Mouse (Mus musculus): ENCODE results near the gene Laptm5. TPM values are rescaled to one million over a fixed set of nuclear protein-coding genes. Genes with fewer than 3 reads are reported as not detected.

The Laptm5 gene
- polyA plus RNA-seq, 1 experiment from 2014 or later, result 25.9 TPM

DNA sequence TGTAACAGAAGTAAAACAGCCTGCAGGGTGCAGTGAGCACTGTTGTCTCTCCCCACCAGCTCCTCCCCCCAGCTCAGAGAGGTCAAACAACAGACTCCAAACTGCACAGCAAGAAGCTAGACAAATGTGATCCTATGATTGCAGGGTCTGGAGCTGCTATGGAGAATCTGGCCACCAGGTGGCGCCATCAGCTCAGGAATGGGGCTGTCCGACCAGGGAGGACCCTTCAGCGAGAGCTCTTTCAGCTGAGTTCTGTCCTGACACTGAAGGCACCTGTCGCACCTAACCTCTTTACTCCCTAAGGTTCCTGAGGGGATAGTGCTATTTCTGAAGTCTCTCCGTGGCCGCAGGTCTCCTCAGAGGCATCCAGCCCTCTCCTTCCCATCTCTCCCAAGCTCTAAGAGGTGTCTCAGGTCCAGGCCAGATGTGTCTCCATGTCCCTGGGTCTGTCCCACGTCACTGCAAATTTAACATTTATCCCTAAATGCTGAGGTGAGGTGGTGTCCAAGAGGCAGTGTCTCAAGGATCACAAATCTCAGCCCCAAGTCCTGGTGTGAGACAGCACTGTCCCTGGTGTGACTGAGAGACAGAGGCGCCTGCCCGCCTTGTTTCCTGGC is 47.3 kb downstream of the Laptm5 start:
- H3K27ac ChIP-seq (replicated peaks), result no peak overlapping the region

GRCm38 (mm10) chr4:130971278-130971677 is 58.4 kb downstream of the Laptm5 start:
- H3K36me3 ChIP-seq, result no peaks in the 10 kb centered on the region
- H3K27ac ChIP-seq (replicated peaks), result no peak overlapping the region
- 0 out of 2 replicates have a peak, but pooled peaks cover 6% of the 10 kb centered on the region for H3K4me1 ChIP-seq
- no peak overlapping the region for H3K4me3 ChIP-seq
- no peak overlapping the region for H3K9ac ChIP-seq
- H3K27me3 ChIP-seq (replicated peaks), result peaks cover 19% of the 10 kb centered on the region; the same call in 1 of the 2 replicates
- 0 out of 2 replicates have a peak, but pooled peaks cover 5% of the 10 kb centered on the region for H3K9me3 ChIP-seq
- no peak for ATAC-seq (ENCODE audit: extremely low read depth, insufficient number of reproducible peaks, low FRiP score, low TSS enrichment)
- no peak overlapping the region for H3K4me2 ChIP-seq
- 88% methylated on average over 1 of the region's 1 CpGs for WGBS

More for the DNA sequence above, 47.3 kb downstream of the Laptm5 start:
- H3K36me3 ChIP-seq, result no peaks in the 10 kb centered on the region
- no peak overlapping the region for H3K9ac ChIP-seq
- H3K9me3 ChIP-seq, result no peaks in the 10 kb centered on the region
- peaks cover 30% of the 10 kb centered on the region for H3K27me3 ChIP-seq (replicated peaks)
- H3K4me3 ChIP-seq, result no peak overlapping the region
- 25% methylated on average over 9 of the region's 9 CpGs for WGBS
- H3K4me2 ChIP-seq, result no peak overlapping the region
- no peak for ATAC-seq (ENCODE audit: extremely low read depth, insufficient number of reproducible peaks, low FRiP score, low TSS enrichment)
- no peaks in the 10 kb centered on the region for H3K4me1 ChIP-seq

DNA sequence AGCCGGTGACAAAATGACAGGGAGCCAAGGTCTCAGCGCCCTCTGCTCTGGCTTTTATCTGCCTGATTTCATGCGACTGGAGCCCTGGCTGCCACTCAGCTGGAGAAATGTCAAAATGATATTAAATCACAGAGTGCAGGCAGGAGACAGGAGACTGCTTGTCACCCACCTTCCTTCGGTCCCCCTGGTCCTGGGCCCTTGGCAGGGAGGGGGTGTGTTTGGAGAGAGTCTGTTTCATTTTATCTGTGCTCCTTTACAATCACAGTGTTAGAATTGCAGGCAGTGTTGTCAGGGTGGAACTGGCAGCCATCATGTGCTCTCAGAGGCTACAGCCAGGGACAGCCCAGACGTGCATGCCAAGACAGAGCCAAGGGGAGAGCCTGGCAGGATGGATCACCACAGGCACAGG is 59.5 kb downstream of the Laptm5 start:
- Histone ChIP-seq H3K4me1 (0 out of 2 replicates have a peak, but pooled peaks cover 6% of the 10 kb centered on the region), H3K27ac (replicated peaks) (peak overlapping the region; percentile 53), H3K4me2 (0 out of 2 replicates have a peak overlapping the region, but pooled peaks have one; percentile 14), H3K4me3 (no peak overlapping the region), H3K27me3 (replicated peaks) (peaks cover 10% of the 10 kb centered on the region; the same call in 1 of the 2 replicates), H3K9me3 (0 out of 2 replicates have a peak, but pooled peaks cover 5% of the 10 kb centered on the region), H3K9ac (no peak overlapping the region), H3K36me3 (no peaks in the 10 kb centered on the region)
- no peak for ATAC-seq (ENCODE audit: extremely low read depth, insufficient number of reproducible peaks, low FRiP score, low TSS enrichment)
- WGBS, result 38% methylated on average over 5 of the region's 5 CpGs

DNA sequence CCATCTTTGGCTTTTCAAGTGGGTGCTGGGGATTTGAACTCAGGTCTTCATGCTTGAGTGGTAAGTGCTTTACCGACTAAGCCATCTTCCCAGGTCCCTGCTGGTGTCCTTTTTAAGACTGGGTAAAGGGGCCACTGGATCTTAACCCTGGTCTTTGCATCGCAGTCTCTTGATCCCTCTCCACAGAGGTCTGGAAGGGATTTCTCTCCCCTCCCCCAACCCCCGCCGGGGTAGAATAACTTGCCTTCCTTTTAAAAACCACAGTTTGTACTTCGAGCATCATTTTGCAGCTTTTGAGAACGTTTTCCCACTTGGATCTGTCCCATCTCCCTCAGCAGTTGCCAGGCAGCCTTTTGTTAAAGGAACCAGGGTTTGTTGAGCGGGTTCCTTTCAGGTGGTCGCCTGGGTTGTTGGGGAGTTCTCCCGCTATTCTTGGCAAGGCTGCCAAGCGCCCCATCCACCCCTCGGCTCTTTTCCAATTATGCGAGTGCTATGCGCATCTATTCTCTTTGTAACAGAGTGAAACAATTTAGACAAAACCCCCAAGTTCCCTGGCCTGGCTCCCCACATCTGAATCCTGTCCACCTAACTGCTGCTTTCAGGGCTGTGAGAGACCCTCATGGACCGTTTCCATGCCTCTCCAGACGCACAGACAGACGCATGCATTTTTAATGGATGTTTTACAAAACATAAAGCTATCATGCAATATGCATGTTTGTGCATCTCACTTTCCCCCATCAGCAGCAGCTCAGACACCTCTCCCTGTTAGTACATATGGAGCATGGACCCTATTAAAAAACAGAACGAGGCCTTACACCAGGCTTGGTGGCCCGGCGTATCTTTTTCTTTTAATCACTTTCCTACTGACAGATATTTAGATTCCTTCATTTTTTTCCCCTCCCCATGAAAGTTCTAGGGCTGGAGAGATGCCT is 60.7 kb downstream of the Laptm5 start:
- no peak overlapping the region for H3K4me2 ChIP-seq
- 0 out of 2 replicates have a peak, but pooled peaks cover 6% of the 10 kb centered on the region for H3K4me1 ChIP-seq
- peaks cover 7% of the 10 kb centered on the region; the same call in 1 of the 2 replicates for H3K27me3 ChIP-seq (replicated peaks)
- 0 out of 2 replicates have a peak, but pooled peaks cover 5% of the 10 kb centered on the region for H3K9me3 ChIP-seq
- H3K9ac ChIP-seq, result no peak overlapping the region
- no peaks in the 10 kb centered on the region for H3K36me3 ChIP-seq
- H3K27ac ChIP-seq (replicated peaks), result peak overlapping the region; percentile 53; the same call in 1 of the 2 replicates
- WGBS, result 69% methylated on average over 19 of the region's 19 CpGs
- no peak for ATAC-seq (ENCODE audit: extremely low read depth, insufficient number of reproducible peaks, low FRiP score, low TSS enrichment)
- no peak overlapping the region for H3K4me3 ChIP-seq

GRCm38 (mm10) chr4:130978981-130979380 is 66.1 kb downstream of the Laptm5 start:
- no peak overlapping the region for H3K27ac ChIP-seq (replicated peaks)

DNA sequence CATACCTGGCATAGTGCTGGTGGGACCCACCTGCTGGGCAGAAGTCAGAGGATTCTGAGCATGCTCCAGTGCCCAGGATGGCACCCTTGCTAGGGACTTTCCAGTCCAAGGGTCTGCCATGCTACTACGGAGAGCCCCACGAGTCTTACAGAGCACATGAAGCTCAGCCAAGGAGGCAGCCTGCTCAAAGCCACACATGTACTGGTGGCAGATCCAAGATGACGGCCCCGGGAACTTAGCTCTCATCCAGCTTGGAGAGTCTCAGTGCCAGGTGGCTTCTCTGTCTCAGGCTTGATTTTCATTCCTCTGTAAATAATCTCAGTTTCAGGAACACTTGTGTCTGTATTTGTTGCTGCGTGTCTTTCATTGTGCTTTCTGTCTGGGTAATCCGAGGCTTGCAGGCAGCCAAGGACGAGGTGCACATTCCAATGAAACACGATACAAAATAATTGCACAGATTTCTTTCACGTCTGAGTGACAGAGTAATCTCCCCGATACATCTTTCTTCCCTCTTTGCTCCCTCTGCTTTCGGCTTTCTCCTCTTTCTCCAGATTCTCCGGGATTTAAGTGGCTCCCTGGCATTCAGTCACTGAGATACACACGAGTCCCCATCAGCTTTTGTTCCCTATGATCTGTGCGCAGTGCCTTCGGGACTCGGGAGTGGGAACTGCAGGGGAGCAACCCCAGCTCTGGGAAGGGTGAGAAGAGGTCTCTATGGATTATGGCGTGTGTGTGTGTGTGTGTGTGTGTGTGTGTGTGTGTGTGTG is 71.7 kb downstream of the Laptm5 start:
- WGBS, result 62% methylated on average over 17 of the region's 17 CpGs
- Histone ChIP-seq H3K4me1 (no peaks in the 10 kb centered on the region), H3K36me3 (no peaks in the 10 kb centered on the region), H3K27ac (replicated peaks) (no peak overlapping the region), H3K4me3 (no peak overlapping the region), H3K9ac (no peak overlapping the region), H3K9me3 (no peaks in the 10 kb centered on the region), H3K27me3 (replicated peaks) (no peaks in the 10 kb centered on the region), H3K4me2 (no peak overlapping the region)
- ATAC-seq (ENCODE audit: extremely low read depth, insufficient number of reproducible peaks, low FRiP score, low TSS enrichment), result no peak

More at GRCm38 (mm10) chr4:130978981-130979380, 66.1 kb downstream of the Laptm5 start:
- Histone ChIP-seq H3K9ac (no peak overlapping the region), H3K4me1 (no peaks in the 10 kb centered on the region), H3K9me3 (no peaks in the 10 kb centered on the region), H3K4me3 (no peak overlapping the region), H3K27me3 (replicated peaks) (no peaks in the 10 kb centered on the region; the same call in 1 of the 2 replicates), H3K36me3 (no peaks in the 10 kb centered on the region), H3K4me2 (no peak overlapping the region)
- ATAC-seq (ENCODE audit: extremely low read depth, insufficient number of reproducible peaks, low FRiP score, low TSS enrichment), result no peak
- 56% methylated on average over 3 of the region's 3 CpGs for WGBS

Other genes with a start within 250 kb of the Laptm5 start
- gene Pum1, start 249.8 kb upstream of the Laptm5 start, polyA plus RNA-seq (2015; fragmentation: Nextera tagmentation; extraction: Ambion mirVana), result 53.2 and 53.3 TPM in 2 replicates
- gene Sdc3, start 120.6 kb upstream of the Laptm5 start, polyA plus RNA-seq (2015; fragmentation: Nextera tagmentation; extraction: Ambion mirVana), result 21.7 and 23.9 TPM in 2 replicates
- 0.09 TPM in 1 of 2 replicates, not detected in the other for gene Matn1, start 31.3 kb downstream of the Laptm5 start, polyA plus RNA-seq (2015; fragmentation: Nextera tagmentation; extraction: Ambion mirVana)

Data from heart, embryonic 13.5 days (tissue).